Mouse (Mus musculus) spleen, postnatal 10 days (tissue): ENCODE measurements around the gene Enpp6.

Experiments
- DNase-seq, 2 experiments: peaks; one replicate each; pipeline ENCODE4 v3.0.0; 2021 to 2022; ENCODE audit warnings: low spot score in 2 of 2

Gene Enpp6

GRCm38 (mm10) chr8:47061105-47061720 lies 74.5 kb downstream of the Enpp6 start:
- DNase-seq, result no peak

GRCm38 (mm10) chr8:47067121-47067520 lies 80.4 kb downstream of the Enpp6 start:
- DNase-seq, result no peak

GRCm38 (mm10) chr8:47069634-47070033 lies 82.9 kb downstream of the Enpp6 start:
- no peak for DNase-seq

GRCm38 (mm10) chr8:47072001-47072400 lies 85.3 kb downstream of the Enpp6 start:
- DNase-seq, result no peak

GRCm38 (mm10) chr8:47075941-47076555 lies 89.4 kb downstream of the Enpp6 start:
- DNase-seq, result no peak

GRCm38 (mm10) chr8:47080037-47080436 lies 93.3 kb downstream of the Enpp6 start:
- no peak for DNase-seq

GRCm38 (mm10) chr8:47082201-47083027 lies 95.7 kb downstream of the Enpp6 start:
- DNase-seq, result no peak

GRCm38 (mm10) chr8:47090021-47090420 lies 103.3 kb downstream of the Enpp6 start:
- DNase-seq, result no peak

- no peak for DNase-seq
Measured at GRCm38 (mm10) chr8:47105617-47106016, 118.9 kb downstream of the Enpp6 start.

- no peak for DNase-seq
Measured at GRCm38 (mm10) chr8:47114133-47114796, 127.6 kb downstream of the Enpp6 start.

GRCm38 (mm10) chr8:47117336-47117735 lies 130.6 kb downstream of the Enpp6 start:
- DNase-seq, result no peak

GRCm38 (mm10) chr8:47119895-47120294 lies 133.2 kb downstream of the Enpp6 start:
- no peak for DNase-seq

GRCm38 (mm10) chr8:47128859-47129258 lies 142.2 kb downstream of the Enpp6 start:
- DNase-seq, result no peak

- no peak for DNase-seq
Measured at GRCm38 (mm10) chr8:47133381-47133780, 146.7 kb downstream of the Enpp6 start.

- no peak for DNase-seq
Measured at GRCm38 (mm10) chr8:47134736-47135135, 148.0 kb downstream of the Enpp6 start.

GRCm38 (mm10) chr8:47135586-47135985 lies 148.9 kb downstream of the Enpp6 start:
- no peak for DNase-seq

- DNase-seq, result no peak
Measured at GRCm38 (mm10) chr8:47136047-47136446, 149.4 kb downstream of the Enpp6 start.

- DNase-seq, result no peak
Measured at GRCm38 (mm10) chr8:47145258-47145657, 158.6 kb downstream of the Enpp6 start.
